Comparison of ENCODE assay signal across 19 mouse cellular contexts in genomic region chr16:87512331-87512730, GRCm38 (mm10). TPM values are rescaled to one million over a fixed set of nuclear protein-coding genes. Genes with fewer than 3 reads are reported as not detected.
"Had no signal": no experiment of that assay in that cellular context is flagged by ENCODE, and none has a peak within 500 bp of the region (broad histone marks: within the 10 kb centered on the region; RNA-seq: fewer than 3 reads in every experiment).

No protein-coding gene starts in this region.

- H3K9ac ChIP-seq: lung, embryonic 14.5 days; midbrain, embryonic 13.5 days; midbrain, embryonic 15.5 days; neural tube, embryonic 12.5 days had no signal

- ATAC-seq: midbrain, embryonic 13.5 days; midbrain, embryonic 15.5 days had no signal

- H3K4me3 ChIP-seq: megakaryocyte, embryonic 14.5 days; midbrain, embryonic 13.5 days; midbrain, embryonic 15.5 days; neural tube, embryonic 12.5 days had no signal

- H3K9me3 ChIP-seq: midbrain, embryonic 13.5 days; midbrain, embryonic 15.5 days; neural tube, embryonic 12.5 days had no signal

- H3K27ac ChIP-seq: macrophage; midbrain, embryonic 13.5 days; midbrain, embryonic 15.5 days; neural tube, embryonic 12.5 days had no signal

- H3K4me1 ChIP-seq: midbrain, embryonic 15.5 days; neural tube, embryonic 12.5 days had no signal

- DNase-seq: lung, adult 18-20 months; lung, embryonic 14.5 days; lung, postnatal 10 days; right cerebral cortex, postnatal 14 days; spleen, adult 18-20 months; thymus, adult 2 months; thymus, postnatal 25 days; thymus, postnatal 4 days had no signal

- H3K27me3 ChIP-seq: megakaryocyte, embryonic 14.5 days; midbrain, embryonic 13.5 days; midbrain, embryonic 15.5 days; neural tube, embryonic 12.5 days had no signal

- H3K36me3 ChIP-seq: midbrain, embryonic 13.5 days; midbrain, embryonic 15.5 days; neural tube, embryonic 12.5 days had no signal

- H3K4me2 ChIP-seq: lung, embryonic 14.5 days; midbrain, embryonic 11.5 days; midbrain, embryonic 13.5 days; midbrain, embryonic 15.5 days; neural tube, embryonic 12.5 days had no signal

RNA-seq across cellular contexts. Expression of gene Map3k7cl, which starts 40.8 kb away (rescaled TPM):
- total RNA-seq: megakaryocyte progenitor cell, adult 5-6 weeks; monocyte, adult 5-6 weeks; neutrophil, adult 5-6 weeks had no signal
- polyA plus RNA-seq: macrophage; midbrain, embryonic 11.5 days; midbrain, embryonic 13.5 days; midbrain, postnatal 0 days; neural tube, embryonic 12.5 days; neural tube, embryonic 14.5 days had no signal
